ENCODE assay signal across 9 mouse cellular contexts in genomic region chr9:99569071-99569397, GRCm38 (mm10). TPM values are rescaled to one million over a fixed set of nuclear protein-coding genes. Genes with fewer than 3 reads are reported as not detected.
DNase-seq lines count a peak whose midpoint lies in the region; ATAC-seq and TF ChIP-seq lines count a peak whose summit lies in the region.
"Had no signal": no experiment of that assay in that cellular context is flagged by ENCODE, and none has a peak within 500 bp of the region (broad histone marks: within the 10 kb centered on the region; RNA-seq: fewer than 3 reads in every experiment).

No protein-coding gene starts in this region.

- H3K36me3 ChIP-seq in heart, adult 2 months (ENCODE audit: control insufficient read depth, insufficient read depth, low read length): peaks cover 5% of the 10 kb centered on the region; the same call in 1 of the 2 replicates
- H3K36me3 ChIP-seq in liver, embryonic 13.5 days: no peaks in the 10 kb centered on the region

- peak overlapping the region; percentile 55 for H3K4me3 ChIP-seq in heart, adult 2 months
- peak overlapping the region; percentile 93 for H3K4me3 ChIP-seq in liver, embryonic 13.5 days (replicated peaks)

- TF ChIP-seq EP300 in heart, adult 2 months (IDR thresholded peaks at IDR 0.05; ENCODE audit: insufficient read depth, low read depth, low read length): no peak

- no peaks in the 10 kb centered on the region for H3K27me3 ChIP-seq in heart, adult 2 months (ENCODE audit: control insufficient read depth, insufficient read depth, low read length)
- H3K27me3 ChIP-seq in liver, embryonic 13.5 days: no peaks in the 10 kb centered on the region

- DNase-seq in heart, adult 2 months: peak in 1 of 2 experiments; percentile 25
- no peak for DNase-seq in heart, adult 9 months (ENCODE audit: low spot score in 2 of 2)
- peak; percentile 29 for DNase-seq in urinary bladder, postnatal 14 days (ENCODE audit: low spot score)
- no peak for DNase-seq in urinary bladder, postnatal 36 days (ENCODE audit: low spot score in 2 of 2)
- DNase-seq in liver, embryonic 13.5 days: no peak
- no peak for DNase-seq in adipocyte (ENCODE audit: low spot score)
- no peak for DNase-seq in right cerebral cortex, postnatal 36 days (ENCODE audit: low spot score in 2 of 2)
- no peak for DNase-seq in retina, embryonic 14.5 days (ENCODE audit: low spot score)

- H3K79me2 ChIP-seq in heart, adult 2 months (replicated peaks; ENCODE audit: control insufficient read depth, insufficient read depth, low read length): peaks cover 5% of the 10 kb centered on the region

- ATAC-seq in liver, embryonic 13.5 days (ENCODE audit: low read depth): no peak

- peaks cover 7% of the 10 kb centered on the region for H3K4me1 ChIP-seq in heart, adult 2 months (ENCODE audit: control insufficient read depth, insufficient read depth, low read length)
- H3K4me1 ChIP-seq in liver, embryonic 13.5 days (replicated peaks): peaks cover 21% of the 10 kb centered on the region

- TF ChIP-seq CTCF in heart, adult 2 months (IDR thresholded peaks at IDR 0.05): 0 out of 2 replicates have a peak, but pooled peaks have one; percentile 13

- peak overlapping the region; percentile 72 for H3K9ac ChIP-seq in heart, adult 2 months (ENCODE audit: low read depth, low read length)
- peak overlapping the region; percentile 88 for H3K9ac ChIP-seq in liver, embryonic 13.5 days

- WGBS in heart, adult 2 months: 1% methylated on average over 9 of the region's 9 CpGs
- WGBS in liver, embryonic 13.5 days (ENCODE audit: insufficient replicate concordance): under 1% methylated on average over 9 of the region's 9 CpGs

- H3K27ac ChIP-seq in heart, adult 2 months: peak overlapping the region; percentile 96
- peak overlapping the region; percentile 93 for H3K27ac ChIP-seq in liver, embryonic 13.5 days

- no peaks in the 10 kb centered on the region for H3K9me3 ChIP-seq in liver, embryonic 13.5 days (replicated peaks)

- peak overlapping the region; percentile 89 for H3K4me2 ChIP-seq in liver, embryonic 13.5 days

- intact Hi-C loops in heart, adult 2 months (cut with DNase I): no loop called here

- TF ChIP-seq POLR2A in heart, adult 2 months (IDR thresholded peaks at IDR 0.05; ENCODE audit: insufficient read depth, low read depth, low read length): no peak

RNA-seq across cellular contexts. Expression of gene Armc8, which starts 0.3 kb away (rescaled TPM):
- total RNA-seq in heart, adult 2 months (2021): 10 to 100 TPM; 17.7 to 18.3 TPM
- 9.8 and 18.0 TPM in 2 replicates for polyA plus RNA-seq in heart, adult 2 months (2012; rRNA removed)
- 11.9 and 14.5 TPM in 2 replicates for polyA plus RNA-seq in liver, embryonic 13.5 days (2015; fragmentation: Nextera tagmentation; extraction: Ambion mirVana)

RNA-seq across cellular contexts. Expression of gene Dbr1, which starts 6.6 kb away (rescaled TPM):
- 1 to 10 TPM; 4.5 to 5.8 TPM for total RNA-seq in heart, adult 2 months (2021)
- 2.5 and 4.6 TPM in 2 replicates for polyA plus RNA-seq in heart, adult 2 months (2012; rRNA removed)
- 24.6 and 28.8 TPM in 2 replicates for polyA plus RNA-seq in liver, embryonic 13.5 days (2015; fragmentation: Nextera tagmentation; extraction: Ambion mirVana)

RNA-seq across cellular contexts. Expression of gene A4gnt, which starts 43.3 kb away (rescaled TPM):
- not detected for total RNA-seq in heart, adult 2 months (2021)
- not detected in 2 replicates for polyA plus RNA-seq in heart, adult 2 months (2012; rRNA removed)
- polyA plus RNA-seq in liver, embryonic 13.5 days (2015; fragmentation: Nextera tagmentation; extraction: Ambion mirVana): not detected in 2 replicates
- total RNA-seq: gastrocnemius, postnatal 10 days had no signal
